Mouse (Mus musculus) spleen, adult 2 months (tissue): ENCODE measurements around the gene Fndc5. TPM values are rescaled to one million over a fixed set of nuclear protein-coding genes. Genes with fewer than 3 reads are reported as not detected.
A peak's percentile ranks its signal among the peaks of the same experiment; 100 is the strongest.

Source experiments
- DNase-seq, 2 experiments: peaks; one replicate each; pipeline versions ENCODE4 v3.0.0 to v3.0.0-alpha.2; 2012 to 2021; ENCODE audit warnings: low spot score in 2 of 2, low read depth in 1 of 2
- H3K27ac ChIP-seq: fragments of 200-500 bp; 2 replicates; pipeline ENCODE4 v1.5.1; 2012; ENCODE audit warnings: low read length, inconsistent platforms; ENCODE audit not compliant: insufficient read depth
- H3K27me3 ChIP-seq: fragments of 200-500 bp; 2 replicates; pipeline ENCODE4 v1.6.1; 2012; ENCODE audit warnings: mild to moderate bottlenecking, moderate library complexity, low read length, inconsistent platforms; ENCODE audit not compliant: control insufficient read depth, insufficient read depth
- H3K36me3 ChIP-seq: fragments of 200-500 bp; 2 replicates; pipeline ENCODE4 v1.6.1; 2012; ENCODE audit warnings: mild to moderate bottlenecking, low read length, inconsistent platforms; ENCODE audit not compliant: control insufficient read depth, insufficient read depth
- H3K4me1 ChIP-seq: fragments of 200-500 bp; 2 replicates; pipeline ENCODE4 v1.6.1; 2011; ENCODE audit warnings: inconsistent platforms; ENCODE audit not compliant: control insufficient read depth, insufficient read depth, insufficient read length
- H3K4me3 ChIP-seq: fragments of 200-500 bp; 2 replicates; pipeline ENCODE4 v1.5.1; 2011; ENCODE audit warnings: mild to moderate bottlenecking, inconsistent platforms; ENCODE audit not compliant: insufficient read depth, insufficient read length; ENCODE audit errors: extremely low read depth
- CTCF ChIP-seq: fragments of 200-500 bp; IDR thresholded peaks from 2 replicates; pipeline ENCODE4 v1.5.1; 2011; ENCODE audit warnings: mild to moderate bottlenecking, inconsistent platforms; ENCODE audit not compliant: insufficient read depth, insufficient read length, insufficient replicate concordance; ENCODE audit errors: extremely low read depth
- POLR2A ChIP-seq: fragments of 200-500 bp; IDR thresholded peaks from 2 replicates; pipeline ENCODE4 v1.6.1; 2011; ENCODE audit warnings: low read depth, low read length, inconsistent platforms
- WGBS: fragments of 180-500 bp; shearing (Covaris S2); methylation state at CpG from one replicate; pipeline ENCODE4 v1.1.7; 2018; 5-methylcytosine and 5-hydroxymethylcytosine counted together
- polyA plus RNA-seq: library from polyadenylated mRNA; depleted of rRNA; stranded (reverse); fragments of >200 nt; gene quantifications from 2 replicates; pipeline ENCODE4 v1.2.3, GENCODE M21; 2012; rRNA removed

Gene Fndc5
- polyA plus RNA-seq, 1 experiment, result 0.70 TPM

DNA sequence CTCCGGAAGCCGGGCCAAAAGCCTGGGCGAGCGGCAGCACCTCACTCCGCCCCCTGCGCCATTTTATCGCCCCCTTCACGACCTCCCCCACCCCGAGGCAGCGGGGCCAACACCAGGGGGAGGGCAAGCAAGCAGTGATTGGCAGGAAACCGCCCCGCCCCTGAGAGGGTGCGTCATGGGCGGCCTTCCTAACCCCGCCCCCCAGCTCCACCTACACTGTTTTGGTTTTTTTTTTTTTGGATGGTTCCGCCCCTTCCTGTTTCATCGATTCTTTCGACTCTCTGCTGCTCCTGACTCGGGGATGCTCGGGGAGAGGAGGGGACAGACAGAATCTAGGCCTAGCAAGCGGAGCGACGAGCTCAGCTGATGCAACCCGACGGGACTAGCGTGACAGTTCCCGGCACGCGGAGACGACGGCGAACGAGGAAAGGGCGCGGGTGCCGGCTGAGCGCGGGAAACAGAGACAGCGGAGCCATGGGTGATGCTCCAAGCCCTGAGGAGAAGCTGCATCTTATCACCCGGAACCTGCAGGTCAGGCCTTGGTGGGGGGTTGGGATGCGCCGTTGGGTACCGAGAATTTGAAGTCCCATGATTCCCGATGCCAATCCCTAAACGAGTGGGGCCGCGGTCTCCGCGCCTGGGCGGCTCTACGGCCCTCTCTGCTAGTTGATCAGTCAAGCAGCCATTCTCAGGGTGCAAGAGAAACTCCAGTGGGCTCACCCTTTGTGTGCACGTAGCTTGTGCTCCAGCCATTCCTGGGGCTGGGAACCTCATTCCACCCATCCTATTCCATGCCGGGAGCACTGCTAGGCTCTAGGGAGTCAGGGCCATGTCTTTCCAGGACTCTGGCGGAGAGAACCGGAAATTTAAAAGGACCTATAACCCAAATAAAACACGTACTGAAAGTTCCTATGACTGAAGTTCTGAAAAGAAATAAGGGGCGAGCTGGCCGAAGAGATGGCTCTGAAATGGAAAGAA lies 53.0 kb downstream of the Fndc5 start, which contains the start of the genes S100pbp and Yars:
Gene S100pbp, minus strand, starts transcription at position 186 of the 978 bp plus-strand sequence.
Gene Yars, plus strand, starts transcription at position 219 of the 978 bp plus-strand sequence.
- WGBS, result under 1% methylated on average over 58 of the region's 58 CpGs
- Histone ChIP-seq H3K27ac (peak within 1 kb of the TSS; percentile 63), H3K27me3 (no peaks in the 10 kb centered on the region), H3K4me3 (peak within 1 kb of the TSS; percentile 90), H3K36me3 (no peaks in the 10 kb centered on the region), H3K4me1 (no peaks in the 10 kb centered on the region)
- peak; percentile 97 for DNase-seq
- TF ChIP-seq CTCF, result no peak
- TF ChIP-seq POLR2A, result peak; percentile 24

GRCm38 (mm10) chr4:129190538-129190937 lies 53.7 kb downstream of the Fndc5 start:
- Histone ChIP-seq H3K4me3 (peak overlapping the region; percentile 84), H3K4me1 (no peaks in the 10 kb centered on the region), H3K27me3 (no peaks in the 10 kb centered on the region), H3K27ac (no peak overlapping the region), H3K36me3 (no peaks in the 10 kb centered on the region)
- WGBS, result 2% methylated on average over 12 of the region's 12 CpGs
- no peak for DNase-seq
- TF ChIP-seq CTCF, result no peak
- no peak for TF ChIP-seq POLR2A

DNA sequence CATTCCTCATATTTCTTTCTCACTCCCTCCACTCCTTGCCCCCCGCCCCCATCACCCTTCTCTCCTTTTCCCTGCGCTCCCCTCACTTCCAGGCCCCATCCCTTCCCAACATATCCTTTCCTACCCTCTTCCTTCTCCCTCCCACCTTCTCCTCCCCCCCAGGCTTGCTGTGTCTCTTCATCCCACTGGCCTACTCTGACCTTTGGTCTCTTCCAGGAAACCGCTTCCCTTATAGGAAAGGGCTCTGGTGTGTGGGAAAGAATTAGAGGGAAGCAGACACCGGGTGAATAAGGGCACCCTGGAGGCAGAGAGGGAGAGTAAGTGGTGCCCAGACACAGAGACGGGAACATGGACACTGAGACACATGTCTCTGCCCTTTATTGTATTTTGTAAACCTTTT lies 54.9 kb downstream of the Fndc5 start:
- DNase-seq, result no peak
- Histone ChIP-seq H3K4me1 (no peaks in the 10 kb centered on the region), H3K4me3 (no peak overlapping the region), H3K27me3 (no peaks in the 10 kb centered on the region), H3K27ac (no peak overlapping the region), H3K36me3 (peaks cover 2% of the 10 kb centered on the region; the same call in 1 of the 2 replicates)
- 93% methylated on average over 5 of the region's 5 CpGs for WGBS
- TF ChIP-seq POLR2A (no peak), CTCF (no peak)

Other genes with a start within 250 kb of the Fndc5 start
- 5.3 and 6.4 TPM in 2 replicates for gene Azin2, start 174.6 kb upstream of the Fndc5 start, polyA plus RNA-seq
- gene Ak2, start 145.0 kb upstream of the Fndc5 start, polyA plus RNA-seq, result 32.0 and 32.2 TPM in 2 replicates
- gene Rnf19b, start 78.7 kb upstream of the Fndc5 start, polyA plus RNA-seq, result 109 and 136 TPM in 2 replicates
- 0.60 TPM in 1 of 2 replicates, not detected in the other for gene Tmem54, start 31.5 kb upstream of the Fndc5 start, polyA plus RNA-seq
- gene Hpca, start 15.0 kb upstream of the Fndc5 start, polyA plus RNA-seq, result 0.05 TPM in 1 of 2 replicates, not detected in the other
- 14.7 and 16.3 TPM in 2 replicates for gene S100pbp, start 52.7 kb downstream of the Fndc5 start, polyA plus RNA-seq
- gene Yars, start 52.8 kb downstream of the Fndc5 start, polyA plus RNA-seq, result 8.6 and 10.9 TPM in 2 replicates
- gene C77080, start 124.4 kb downstream of the Fndc5 start, polyA plus RNA-seq, result 2.9 and 3.5 TPM in 2 replicates
- 0.63 and 1.00 TPM in 2 replicates for gene Sync, start 150.6 kb downstream of the Fndc5 start, polyA plus RNA-seq
- 16.3 and 16.6 TPM in 2 replicates for gene Rbbp4, start 198.4 kb downstream of the Fndc5 start, polyA plus RNA-seq
- 8.2 and 9.2 TPM in 2 replicates for gene Zbtb8os, start 198.7 kb downstream of the Fndc5 start, polyA plus RNA-seq
- gene Zbtb8a, start 241.1 kb downstream of the Fndc5 start, polyA plus RNA-seq, result 2.1 and 3.5 TPM in 2 replicates